ENCODE assay signal across 16 mouse cellular contexts in genomic region chr6:90898107-90898506, GRCm38 (mm10).
DNase-seq lines count a peak whose midpoint lies in the region; ATAC-seq and TF ChIP-seq lines count a peak whose summit lies in the region.
"Had no signal": no experiment of that assay in that cellular context is flagged by ENCODE, and none has a peak within 500 bp of the region (broad histone marks: within the 10 kb centered on the region; RNA-seq: fewer than 3 reads in every experiment).

No protein-coding gene starts in this region.

- whole genome bisulfite sequencing in heart, embryonic 10.5 days, result 0% methylated on average over 1 of the region's 1 CpGs
- 15% methylated on average over 1 of the region's 1 CpGs for WGBS in stomach, postnatal 0 days
- WGBS in forebrain, embryonic 11.5 days, result 53% methylated on average over 1 of the region's 1 CpGs

- H3K27me3 ChIP-seq in testis, adult 2 months (ENCODE audit: control insufficient read depth, insufficient read depth, low read length), result no peaks in the 10 kb centered on the region
- no peaks in the 10 kb centered on the region for H3K27me3 ChIP-seq in heart, embryonic 10.5 days (ENCODE audit: insufficient read depth, poor library complexity, severe bottlenecking)
- H3K27me3 ChIP-seq in stomach, postnatal 0 days (ENCODE audit: control insufficient read depth, insufficient read depth, low read length), result no peaks in the 10 kb centered on the region
- H3K27me3 ChIP-seq in forebrain, embryonic 11.5 days (ENCODE audit: control insufficient read depth, insufficient read depth, low read length), result no peaks in the 10 kb centered on the region
- H3K27me3 ChIP-seq: neural tube, embryonic 15.5 days had no signal

- TF ChIP-seq CTCF in testis, adult 2 months (IDR thresholded peaks at IDR 0.05; ENCODE audit: control insufficient read depth, insufficient read depth, insufficient replicate concordance, low read depth, low read length), result no peak
- no peak for TF ChIP-seq CTCF in stomach, postnatal 0 days (IDR thresholded peaks at IDR 0.05; ENCODE audit: low read depth)

- peak overlapping the region; percentile 9 for H3K27ac ChIP-seq in testis, adult 2 months (ENCODE audit: control insufficient read depth, insufficient read depth, low read depth, low read length)
- H3K27ac ChIP-seq in heart, embryonic 10.5 days, result peak overlapping the region; percentile 22; the same call in 1 of the 2 replicates
- H3K27ac ChIP-seq in stomach, postnatal 0 days (replicated peaks), result no peak overlapping the region
- H3K27ac ChIP-seq in forebrain, embryonic 11.5 days (ENCODE audit: low read depth, low read length), result no peak overlapping the region
- H3K27ac ChIP-seq: kidney, postnatal 0 days; liver, embryonic 12.5 days; neural tube, embryonic 15.5 days had no signal

- no peak for DNase-seq in testis, postnatal 14 days (ENCODE audit: low spot score)
- DNase-seq in heart, embryonic 10.5 days (ENCODE audit: low spot score), result no peak
- peak; percentile 8 to 22 for DNase-seq in heart, postnatal 36 days
- DNase-seq in stomach, postnatal 0 days (ENCODE audit: low spot score), result peak; percentile 55
- DNase-seq in left cerebral cortex, postnatal 10 days (ENCODE audit: extremely low spot score in 1 of 2, low spot score in 2 of 2), result no peak
- DNase-seq in urinary bladder, postnatal 36 days (ENCODE audit: low spot score in 2 of 2), result no peak
- no peak for DNase-seq in forebrain, embryonic 11.5 days (ENCODE audit: low spot score)
- DNase-seq: adrenal gland, adult 8-10 months; cerebellum, adult 9-10 months; right cerebral cortex, postnatal 25 days; thymus, postnatal 36 days had no signal

- H3K4me1 ChIP-seq in testis, adult 2 months (ENCODE audit: control insufficient read depth, insufficient read depth, low read length), result 0 out of 2 replicates have a peak, but pooled peaks cover 2% of the 10 kb centered on the region
- peaks cover 66% of the 10 kb centered on the region for H3K4me1 ChIP-seq in heart, embryonic 10.5 days
- H3K4me1 ChIP-seq in stomach, postnatal 0 days (replicated peaks; ENCODE audit: control insufficient read depth, insufficient read depth), result no peaks in the 10 kb centered on the region
- no peaks in the 10 kb centered on the region; the same call in 1 of the 2 replicates for H3K4me1 ChIP-seq in forebrain, embryonic 11.5 days (replicated peaks; ENCODE audit: control insufficient read depth, insufficient read depth, low read length)

- intact Hi-C loops in heart, postnatal 36 days (cut with DNase I), result no loop called here
- intact Hi-C loops in left cerebral cortex, postnatal 10 days (cut with DNase I), result no loop called here

- H3K4me2 ChIP-seq in stomach, postnatal 0 days (replicated peaks; ENCODE audit: low read depth), result no peak overlapping the region
- H3K4me2 ChIP-seq in forebrain, embryonic 11.5 days (ENCODE audit: low read depth, low read length, severe bottlenecking), result no peak overlapping the region
- H3K4me2 ChIP-seq: liver, embryonic 12.5 days; neural tube, embryonic 15.5 days had no signal

- TF ChIP-seq EP300 in stomach, postnatal 0 days (optimal IDR thresholded peaks at IDR 0.05), result no peak

- H3K4me3 ChIP-seq in testis, adult 2 months (ENCODE audit: control insufficient read depth, low read depth, low read length), result no peak overlapping the region
- no peak overlapping the region for H3K4me3 ChIP-seq in heart, embryonic 10.5 days
- no peak overlapping the region for H3K4me3 ChIP-seq in stomach, postnatal 0 days (ENCODE audit: low read depth, low read length)
- no peak overlapping the region for H3K4me3 ChIP-seq in forebrain, embryonic 11.5 days (ENCODE audit: low read depth, low read length)
- H3K4me3 ChIP-seq: erythroblast, embryonic 14.5 days; liver, embryonic 12.5 days; neural tube, embryonic 15.5 days had no signal

- H3K9me3 ChIP-seq in heart, embryonic 10.5 days, result no peaks in the 10 kb centered on the region
- no peaks in the 10 kb centered on the region for H3K9me3 ChIP-seq in stomach, postnatal 0 days (ENCODE audit: control insufficient read depth, low read length)
- no peaks in the 10 kb centered on the region for H3K9me3 ChIP-seq in forebrain, embryonic 11.5 days (ENCODE audit: control insufficient read depth, low read length)
- H3K9me3 ChIP-seq: liver, embryonic 12.5 days; neural tube, embryonic 15.5 days had no signal

- ATAC-seq in stomach, postnatal 0 days (ENCODE audit: low FRiP score, low TSS enrichment), result peak; percentile 61; the same call in 1 of the 2 replicates
- no peak for ATAC-seq in forebrain, embryonic 11.5 days (replicated peaks; ENCODE audit: low FRiP score)
- ATAC-seq: liver, embryonic 12.5 days had no signal

- TF ChIP-seq POLR2A in testis, adult 2 months (IDR thresholded peaks at IDR 0.05; ENCODE audit: control insufficient read depth, low read depth, low read length), result no peak

- H3K9ac ChIP-seq in stomach, postnatal 0 days (ENCODE audit: low read length), result no peak overlapping the region
- no peak overlapping the region for H3K9ac ChIP-seq in forebrain, embryonic 11.5 days (ENCODE audit: low read length)
- H3K9ac ChIP-seq: liver, embryonic 12.5 days; neural tube, embryonic 15.5 days had no signal

- H3K36me3 ChIP-seq in testis, adult 2 months (ENCODE audit: control insufficient read depth, insufficient read depth, low read length), result no peaks in the 10 kb centered on the region
- no peaks in the 10 kb centered on the region for H3K36me3 ChIP-seq in heart, embryonic 10.5 days
- no peaks in the 10 kb centered on the region for H3K36me3 ChIP-seq in stomach, postnatal 0 days (ENCODE audit: control insufficient read depth, insufficient read depth, low read length)
- no peaks in the 10 kb centered on the region for H3K36me3 ChIP-seq in forebrain, embryonic 11.5 days (ENCODE audit: control insufficient read depth, insufficient read depth, low read length)
- H3K36me3 ChIP-seq: liver, embryonic 12.5 days; neural tube, embryonic 15.5 days had no signal

Comparison
In these comparisons a context has a peak if more than half of its experiments do, and no peak if none do; other contexts are left out.
1. DNase-seq: peak in heart, postnatal 36 days (2 of 2) and stomach, postnatal 0 days (single experiment); none in testis, postnatal 14 days (single experiment), heart, embryonic 10.5 days (single experiment), left cerebral cortex, postnatal 10 days (0 of 2), urinary bladder, postnatal 36 days (0 of 2) and forebrain, embryonic 11.5 days (single experiment).
2. H3K27ac ChIP-seq: peak in testis, adult 2 months (single experiment) and heart, embryonic 10.5 days (single experiment); none in stomach, postnatal 0 days (single experiment) and forebrain, embryonic 11.5 days (single experiment).